Mouse (Mus musculus) macrophage (primary cell): ENCODE results near the gene Snx32. TPM values are rescaled to one million over a fixed set of nuclear protein-coding genes. Genes with fewer than 3 reads are reported as not detected.

Experiments
- H3K27ac ChIP-seq: fragments of 350-480 bp; formaldehyde crosslinking; 2 replicates; pipeline ENCODE4 v1.9.0; 2021
- H3K36me3 ChIP-seq: fragments of 350-480 bp; formaldehyde crosslinking; 2 replicates; pipeline ENCODE4 v1.9.0; 2021; ENCODE audit errors: inconsistent target
- H3K4me3 ChIP-seq: fragments of 350-480 bp; formaldehyde crosslinking; 2 replicates; pipeline ENCODE4 v1.9.0; 2021; ENCODE audit errors: inconsistent target
- H3K79me2 ChIP-seq: fragments of 350-480 bp; formaldehyde crosslinking; 2 replicates; pipeline ENCODE4 v1.9.0; 2021; ENCODE audit errors: inconsistent target
- WGBS: methylation state at CpG from one replicate; pipeline ENCODE4 v1.1.7; 2026; ENCODE audit warnings: inconsistent platforms; ENCODE audit not compliant: missing documents; 5-methylcytosine and 5-hydroxymethylcytosine counted together
- polyA plus RNA-seq: library from polyadenylated mRNA; stranded (reverse); fragments of 250-400 nt; gene quantifications from 3 replicates; pipeline ENCODE4 v1.2.4, GENCODE M21; 2018; ENCODE audit warnings: inconsistent platforms

Gene Snx32
- polyA plus RNA-seq, 1 experiment from 2014 or later: 11.7 TPM

- H3K4me3 ChIP-seq: peak within 1 kb of the TSS; percentile 37
- H3K36me3 ChIP-seq: no peaks in the 10 kb centered on the region
- WGBS: 2% methylated on average over 70 of the region's 70 CpGs
- no peaks in the 10 kb centered on the region for H3K79me2 ChIP-seq
- H3K27ac ChIP-seq: no peak within 1 kb of the TSS
Observed at GRCm38 (mm10) chr19:5447515-5448353, 62.6 kb downstream of the Snx32 start, which contains the start of gene Fosl1. TSS of gene Fosl1 (plus strand) at chr19:5447547.

GRCm38 (mm10) chr19:5445747-5446146 is 64.6 kb downstream of the Snx32 start:
- Histone ChIP-seq H3K27ac (no peak overlapping the region), H3K36me3 (no peaks in the 10 kb centered on the region), H3K79me2 (no peaks in the 10 kb centered on the region), H3K4me3 (no peak overlapping the region)
- WGBS: 93% methylated on average over 5 of the region's 5 CpGs

- H3K4me3 ChIP-seq: no peak overlapping the region
Observed at GRCm38 (mm10) chr19:5444954-5445353, 65.4 kb downstream of the Snx32 start.

GRCm38 (mm10) chr19:5444371-5444908 is 65.9 kb downstream of the Snx32 start:
- H3K27ac ChIP-seq: no peak overlapping the region
- no peaks in the 10 kb centered on the region for H3K79me2 ChIP-seq
- no peak overlapping the region for H3K4me3 ChIP-seq
- 40% methylated on average over 9 of the region's 9 CpGs for WGBS
- H3K36me3 ChIP-seq: no peaks in the 10 kb centered on the region

More at GRCm38 (mm10) chr19:5444954-5445353, 65.4 kb downstream of the Snx32 start:
- Histone ChIP-seq H3K27ac (no peak overlapping the region), H3K36me3 (no peaks in the 10 kb centered on the region), H3K79me2 (no peaks in the 10 kb centered on the region)
- 71% methylated on average over 7 of the region's 7 CpGs for WGBS

Other genes with a start within 250 kb of the Snx32 start
- gene Pacs1, start 237.4 kb downstream of the Snx32 start, polyA plus RNA-seq: 14.8 to 16.9 TPM (median 16.9 TPM) in 3 replicates
- 131 to 171 TPM (median 133 TPM) in 3 replicates for gene Sf3b2, start 215.1 kb downstream of the Snx32 start, polyA plus RNA-seq
- not detected in 3 replicates for gene Gal3st3, start 212.2 kb downstream of the Snx32 start, polyA plus RNA-seq
- gene Catsper1, start 174.8 kb downstream of the Snx32 start, polyA plus RNA-seq: not detected in 3 replicates
- 0.05 to 0.27 TPM in 2 of 3 replicates, not detected in the other for gene Cst6, start 161.0 kb downstream of the Snx32 start, polyA plus RNA-seq
- 12.7 to 36.5 TPM (median 17.7 TPM) in 3 replicates for gene Eif1ad, start 143.8 kb downstream of the Snx32 start, polyA plus RNA-seq
- gene Banf1, start 143.4 kb downstream of the Snx32 start, polyA plus RNA-seq: 43.3 to 113 TPM (median 54.5 TPM) in 3 replicates
- gene Sart1, start 121.8 kb downstream of the Snx32 start, polyA plus RNA-seq: 31.4 to 48.9 TPM (median 32.4 TPM) in 3 replicates
- not detected in 3 replicates for gene Tsga10ip, start 108.0 kb downstream of the Snx32 start, polyA plus RNA-seq
- gene Drap1, start 85.6 kb downstream of the Snx32 start, polyA plus RNA-seq: 147 to 170 TPM (median 156 TPM) in 3 replicates
- 28.7 to 55.4 TPM (median 29.9 TPM) in 3 replicates for gene AI837181, start 85.4 kb downstream of the Snx32 start, polyA plus RNA-seq
- gene Fosl1, start 63.0 kb downstream of the Snx32 start, polyA plus RNA-seq: 0.43 TPM in 1 of 3 replicates, not detected in the others
- gene Ccdc85b, start 52.6 kb downstream of the Snx32 start, polyA plus RNA-seq: 0.80 to 3.3 TPM (median 2.9 TPM) in 3 replicates
- 40.2 to 58.1 TPM (median 52.2 TPM) in 3 replicates for gene Fibp, start 49.9 kb downstream of the Snx32 start, polyA plus RNA-seq
- gene Ctsw, start 42.0 kb downstream of the Snx32 start, polyA plus RNA-seq: 0.24 to 0.53 TPM in 2 of 3 replicates, not detected in the other
- gene Efemp2, start 36.6 kb downstream of the Snx32 start, polyA plus RNA-seq: 4.6 to 7.5 TPM (median 6.8 TPM) in 3 replicates
- gene Mus81, start 22.1 kb downstream of the Snx32 start, polyA plus RNA-seq: 6.4 to 14.5 TPM (median 10.8 TPM) in 3 replicates
- gene Cfl1, start 20.1 kb downstream of the Snx32 start, polyA plus RNA-seq: 1,230 to 2,008 TPM (median 1,377 TPM) in 3 replicates
- gene 1700020D05Rik, start 6.8 kb downstream of the Snx32 start, polyA plus RNA-seq: 0.34 to 1.6 TPM (median 0.91 TPM) in 3 replicates
- 0.11 TPM in 1 of 3 replicates, not detected in the others for gene Ovol1, start 50.1 kb upstream of the Snx32 start, polyA plus RNA-seq
- 10.0 to 20.3 TPM (median 16.8 TPM) in 3 replicates for gene Ap5b1, start 57.5 kb upstream of the Snx32 start, polyA plus RNA-seq
- 11.6 to 23.4 TPM (median 21.6 TPM) in 3 replicates for gene Rnaseh2c, start 91.3 kb upstream of the Snx32 start, polyA plus RNA-seq
- gene Kat5, start 99.7 kb upstream of the Snx32 start, polyA plus RNA-seq: 35.4 to 54.4 TPM (median 47.1 TPM) in 3 replicates
- gene Rela, start 126.9 kb upstream of the Snx32 start, polyA plus RNA-seq: 48.3 to 268 TPM (median 62.4 TPM) in 3 replicates
- gene Sipa1, start 153.2 kb upstream of the Snx32 start, polyA plus RNA-seq: 29.5 to 49.9 TPM (median 44.1 TPM) in 3 replicates
- gene Map3k11, start 178.2 kb upstream of the Snx32 start, polyA plus RNA-seq: 29.4 to 53.8 TPM (median 31.8 TPM) in 3 replicates
- 16.4 to 37.7 TPM (median 26.8 TPM) in 3 replicates for gene Pcnx3, start 178.4 kb upstream of the Snx32 start, polyA plus RNA-seq
- gene Kcnk7, start 193.8 kb upstream of the Snx32 start, polyA plus RNA-seq: not detected in 3 replicates
- 80.1 to 102 TPM (median 94.5 TPM) in 3 replicates for gene Ehbp1l1, start 215.8 kb upstream of the Snx32 start, polyA plus RNA-seq
- gene Fam89b, start 219.1 kb upstream of the Snx32 start, polyA plus RNA-seq: 73.7 to 132 TPM (median 76.9 TPM) in 3 replicates
- 14.8 to 16.9 TPM (median 15.5 TPM) in 3 replicates for gene Ltbp3, start 230.4 kb upstream of the Snx32 start, polyA plus RNA-seq